Mouse (Mus musculus) heart, adult 2 months (tissue): ENCODE measurements around the gene Gm48551. TPM values are rescaled to one million over a fixed set of nuclear protein-coding genes. Genes with fewer than 3 reads are reported as not detected.

Source experiments
- DNase-seq, 2 experiments: peaks; one replicate each; pipeline ENCODE4 v3.0.0; 2021
- H3K27ac ChIP-seq: fragments of 200-600 bp; 2 replicates; pipeline ENCODE4 v1.8.1; 2022
- H3K27me3 ChIP-seq: fragments of 200-500 bp; 2 replicates; pipeline ENCODE4 v1.6.1; 2012; ENCODE audit warnings: mild to moderate bottlenecking, low read length, inconsistent platforms, mixed read lengths; ENCODE audit not compliant: control insufficient read depth, insufficient read depth
- H3K36me3 ChIP-seq: fragments of 200-500 bp; 2 replicates; pipeline ENCODE4 v1.6.1; 2012; ENCODE audit warnings: low read length, inconsistent platforms; ENCODE audit not compliant: control insufficient read depth, insufficient read depth
- H3K4me1 ChIP-seq: fragments of 200-500 bp; 2 replicates; pipeline ENCODE4 v1.6.1; 2011; ENCODE audit warnings: low read length; ENCODE audit not compliant: control insufficient read depth, insufficient read depth
- H3K4me3 ChIP-seq: fragments of 200-600 bp; 2 replicates; pipeline ENCODE4 v1.8.1; 2022
- H3K79me2 ChIP-seq: fragments of 200-500 bp; replicated peaks from 2 replicates; pipeline ENCODE4 v1.6.1; 2012; ENCODE audit warnings: mild to moderate bottlenecking, inconsistent platforms, low read length, moderate library complexity, mixed read lengths; ENCODE audit not compliant: control insufficient read depth, insufficient read depth
- H3K9ac ChIP-seq: fragments of 200-500 bp; 2 replicates; pipeline ENCODE4 v1.6.1; 2012; ENCODE audit warnings: low read depth, mild to moderate bottlenecking, control low read depth, inconsistent platforms, low read length, mixed read lengths
- CTCF ChIP-seq: fragments of 200-600 bp; IDR thresholded peaks from 2 replicates; pipeline ENCODE4 v1.8.1; 2022; ENCODE audit warnings: antibody characterized with exemption, mild to moderate bottlenecking, moderate library complexity
- EP300 ChIP-seq: fragments of 200-500 bp; IDR thresholded peaks from 2 replicates; pipeline ENCODE4 v1.6.1; 2011; ENCODE audit warnings: low read depth, low read length, control low read depth; ENCODE audit not compliant: insufficient read depth
- POLR2A ChIP-seq: fragments of 200-500 bp; IDR thresholded peaks from 2 replicates; pipeline ENCODE4 v1.6.1; 2011; ENCODE audit warnings: mild to moderate bottlenecking, low read depth, low read length, control low read depth; ENCODE audit not compliant: insufficient read depth
- WGBS: fragments of 180-500 bp; shearing (Covaris S2); methylation state at CpG from one replicate; pipeline ENCODE4 v1.1.7; 2018; 5-methylcytosine and 5-hydroxymethylcytosine counted together
- intact Hi-C: fragments of 180-260 bp; cut with DNase I; formaldehyde crosslinking; loops from one replicate; pipeline ENCODE4 v1.15.1; 2025
- polyA plus RNA-seq: library from polyadenylated mRNA; depleted of rRNA; stranded (reverse); fragments of >200 nt; gene quantifications from 2 replicates; pipeline ENCODE4 v1.2.3, GENCODE M21; 2012
- total RNA-seq, 2 experiments: library from RNA; stranded (reverse); gene quantifications; 2 replicates each; pipeline ENCODE4 v1.2.3; 2021

Gene Gm48551
- total and polyA plus RNA-seq, 3 experiments = 0.73 to 2.1 (median 1.9) TPM

DNA sequence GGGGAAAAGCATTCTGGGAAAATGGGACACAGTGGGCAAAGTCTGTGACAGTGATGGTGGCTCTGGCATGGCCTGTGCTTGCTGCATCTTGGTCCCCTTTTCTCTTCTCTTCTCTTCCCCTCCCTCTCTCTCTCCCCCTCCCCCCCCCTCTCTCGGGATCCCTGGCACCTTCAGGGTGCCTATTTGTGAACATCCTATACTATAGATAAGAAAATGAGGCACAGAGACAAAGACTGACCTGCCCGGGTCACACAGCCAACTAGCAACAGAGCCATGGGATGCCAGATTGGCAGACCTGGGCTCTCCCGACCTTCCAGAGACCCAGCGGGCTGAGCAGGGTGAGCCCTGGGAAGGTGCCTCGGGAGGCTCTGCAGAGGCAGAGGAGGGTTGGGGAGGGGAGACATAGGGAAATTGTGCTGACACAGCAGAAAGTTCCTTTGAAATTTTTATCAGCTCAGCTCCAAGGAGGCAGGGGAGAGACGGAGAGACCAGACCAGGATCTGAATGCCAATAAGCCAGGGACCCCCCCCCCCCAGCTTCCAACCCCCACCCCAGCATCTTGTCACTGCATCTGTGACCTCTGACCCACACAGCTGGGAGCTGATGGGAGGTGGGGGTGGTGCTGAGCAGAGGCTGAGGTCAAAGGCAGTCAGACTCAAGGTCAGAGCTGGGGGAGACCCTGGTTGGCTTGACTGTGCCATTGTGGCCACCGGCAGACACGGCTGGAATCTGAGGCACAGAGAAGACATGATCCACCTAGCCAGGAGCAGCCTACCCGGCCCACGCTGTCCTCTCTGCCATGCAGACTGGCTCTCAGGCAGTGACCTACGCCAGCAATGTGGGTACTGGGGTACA is 34.2 kb downstream of the Gm48551 start:
- WGBS = 53% methylated on average over 11 of the region's 11 CpGs
- intact Hi-C loops = no loop called here
- Histone ChIP-seq H3K4me1 (peaks cover 57% of the 10 kb centered on the region), H3K27ac (peak overlapping the region; percentile 91), H3K79me2 (peaks cover 12% of the 10 kb centered on the region), H3K36me3 (peaks cover 11% of the 10 kb centered on the region), H3K4me3 (no peak overlapping the region), H3K9ac (peak overlapping the region; percentile 5), H3K27me3 (no peaks in the 10 kb centered on the region)
- peak; percentile 5 to 22 for DNase-seq
- TF ChIP-seq CTCF (no peak), EP300 (no peak), POLR2A (no peak)

DNA sequence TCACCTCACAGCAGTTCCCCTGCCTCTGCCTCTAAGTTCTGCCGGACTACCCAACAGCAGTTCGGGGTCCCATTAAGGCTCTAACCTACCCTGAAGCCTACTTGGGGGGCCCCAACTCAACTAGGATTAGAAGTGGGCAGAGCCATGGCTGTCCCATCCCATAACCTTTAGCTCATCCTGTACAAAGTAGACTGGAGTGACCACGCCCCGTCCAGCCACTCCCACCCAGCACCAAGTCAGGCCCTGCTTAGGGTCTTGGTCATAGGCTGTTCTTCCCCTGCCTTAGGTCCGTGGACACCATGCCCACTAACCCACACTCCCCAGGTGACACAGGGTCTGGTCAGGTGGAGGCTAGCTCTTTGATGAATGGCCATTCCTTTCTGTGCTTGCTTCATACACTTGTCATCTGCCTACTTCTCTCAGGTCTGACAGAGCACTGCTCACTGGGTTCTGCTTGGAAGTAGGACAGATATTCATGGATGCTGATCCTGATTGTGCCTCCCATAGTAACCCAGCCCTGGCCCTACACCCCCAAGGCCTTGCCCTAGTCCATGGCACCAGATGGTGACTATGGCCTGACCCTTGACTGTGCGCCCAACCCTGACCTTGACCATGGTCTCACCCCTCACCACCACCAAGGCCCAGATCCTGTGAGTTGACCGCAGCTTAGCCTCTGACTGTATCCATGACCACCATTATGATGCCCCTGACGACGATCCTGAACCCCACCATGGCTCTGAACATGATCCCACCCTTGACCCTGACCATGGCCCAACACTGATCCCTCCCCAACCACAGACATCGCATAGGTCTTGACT is 35.1 kb downstream of the Gm48551 start:
- peaks cover 59% of the 10 kb centered on the region for H3K4me1 ChIP-seq
- WGBS = 86% methylated on average over 10 of the region's 10 CpGs
- peaks cover 13% of the 10 kb centered on the region for H3K79me2 ChIP-seq
- H3K27me3 ChIP-seq = no peaks in the 10 kb centered on the region
- no peak overlapping the region for H3K4me3 ChIP-seq
- H3K27ac ChIP-seq = peak overlapping the region; percentile 91
- intact Hi-C loops = no loop called here
- H3K9ac ChIP-seq = peak overlapping the region; percentile 5
- peaks cover 7% of the 10 kb centered on the region; the same call in 1 of the 2 replicates for H3K36me3 ChIP-seq
- TF ChIP-seq EP300 = no peak
- TF ChIP-seq POLR2A = no peak
- TF ChIP-seq CTCF = no peak
- peak; percentile 6 to 29 for DNase-seq

DNA sequence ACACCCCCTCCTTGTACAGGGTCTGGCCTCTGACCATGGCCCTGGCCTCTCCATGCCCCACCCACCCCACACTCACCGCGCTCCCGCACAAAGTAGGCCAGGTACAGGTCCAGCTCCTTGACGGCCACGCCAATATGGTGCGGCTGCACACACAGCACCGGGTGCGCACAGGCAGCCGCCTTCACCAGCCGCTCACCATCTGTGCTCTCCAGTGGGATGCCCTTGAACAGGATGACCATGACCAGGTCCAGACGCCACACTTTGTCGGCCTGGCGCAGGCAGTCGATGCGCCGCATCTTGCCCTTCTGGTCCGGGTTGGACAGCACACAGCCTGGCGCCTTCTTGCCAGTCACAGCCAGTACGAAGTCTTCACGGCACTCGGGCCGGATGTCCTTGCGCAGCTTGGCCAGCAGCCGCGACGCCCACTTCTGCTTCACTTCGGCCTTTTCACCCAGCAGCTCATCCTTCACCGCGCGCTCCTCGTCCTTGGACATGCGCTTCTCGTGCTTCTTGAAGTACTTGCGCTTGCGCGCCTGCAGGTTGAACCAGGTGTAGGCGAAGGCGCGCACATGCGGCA is 36.0 kb downstream of the Gm48551 start:
- TF ChIP-seq CTCF (no peak), EP300 (no peak), POLR2A (no peak)
- DNase-seq = peak; percentile 12 to 31
- intact Hi-C loops = no loop called here
- Histone ChIP-seq H3K36me3 (0 out of 2 replicates have a peak, but pooled peaks cover 2% of the 10 kb centered on the region), H3K9ac (no peak overlapping the region), H3K4me3 (no peak overlapping the region), H3K79me2 (peaks cover 15% of the 10 kb centered on the region), H3K27ac (no peak overlapping the region; the same call in 1 of the 2 replicates), H3K27me3 (no peaks in the 10 kb centered on the region), H3K4me1 (peaks cover 53% of the 10 kb centered on the region)
- WGBS = 89% methylated on average over 40 of the region's 40 CpGs

DNA sequence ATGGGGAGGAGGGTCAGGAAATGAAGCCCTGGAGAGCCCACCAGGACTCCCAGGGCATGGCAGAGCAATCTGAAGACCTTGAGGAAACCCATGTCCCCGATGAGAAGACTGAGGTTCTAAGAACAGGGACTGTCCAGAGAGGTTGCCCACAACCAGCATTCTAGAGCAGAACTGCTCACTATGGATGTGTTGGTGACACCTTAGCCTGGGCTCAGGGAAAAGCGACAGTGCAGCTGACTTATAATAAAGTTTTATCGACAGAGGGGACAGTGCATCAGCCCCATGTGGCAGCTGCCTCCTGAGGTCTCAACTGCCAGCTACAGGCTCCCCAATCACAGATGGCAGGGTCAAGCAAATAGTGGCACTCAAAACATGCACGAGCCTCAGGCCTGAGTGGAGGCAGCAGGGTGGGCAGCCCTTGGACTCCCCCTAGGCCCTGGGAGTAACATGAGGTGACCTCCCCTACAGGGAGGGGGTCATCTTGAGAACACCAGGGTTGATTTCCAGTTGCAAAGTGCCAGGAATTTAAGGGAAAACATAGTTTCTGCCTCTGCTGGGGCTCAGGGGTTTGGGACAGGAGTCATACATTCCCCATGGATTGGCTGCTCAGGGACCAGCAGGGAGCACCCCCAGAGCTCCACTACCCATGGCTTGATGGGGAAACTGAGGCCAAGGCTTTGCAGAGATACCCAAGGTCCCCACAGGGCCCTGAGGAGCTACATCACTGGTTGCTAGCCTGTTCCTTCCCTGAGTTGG is 37.0 kb downstream of the Gm48551 start:
- H3K79me2 ChIP-seq = peaks cover 15% of the 10 kb centered on the region
- H3K9ac ChIP-seq = peak overlapping the region; percentile 19; the same call in 1 of the 2 replicates
- intact Hi-C loops = no loop called here
- TF ChIP-seq CTCF (no peak), POLR2A (no peak), EP300 (no peak)
- no peak overlapping the region for H3K4me3 ChIP-seq
- peak in 1 of 2 experiments; percentile 42 for DNase-seq
- peak overlapping the region; percentile 85 for H3K27ac ChIP-seq
- 60% methylated on average over 4 of the region's 4 CpGs for WGBS
- no peaks in the 10 kb centered on the region for H3K27me3 ChIP-seq
- peaks cover 45% of the 10 kb centered on the region for H3K4me1 ChIP-seq
- H3K36me3 ChIP-seq = no peaks in the 10 kb centered on the region

DNA sequence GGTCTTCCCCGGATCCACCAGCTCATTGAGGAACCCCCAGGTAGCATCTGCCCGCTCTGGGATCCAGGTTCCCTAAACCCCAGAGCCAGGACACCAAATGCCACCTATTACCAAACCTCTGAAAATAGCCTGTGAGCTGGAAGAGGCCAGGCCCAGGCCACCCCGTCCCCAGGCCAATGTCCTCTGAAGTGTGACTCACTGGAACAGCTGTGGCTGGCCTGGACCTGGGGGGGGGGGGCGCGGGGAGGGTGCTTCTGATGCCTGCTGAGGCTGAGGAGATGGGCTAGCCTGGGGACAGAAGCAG is 37.5 kb downstream of the Gm48551 start:
- H3K4me3 ChIP-seq = no peak overlapping the region
- H3K27ac ChIP-seq = peak overlapping the region; percentile 85
- no peaks in the 10 kb centered on the region for H3K27me3 ChIP-seq
- intact Hi-C loops = no loop called here
- peaks cover 15% of the 10 kb centered on the region for H3K79me2 ChIP-seq
- H3K36me3 ChIP-seq = no peaks in the 10 kb centered on the region
- 57% methylated on average over 5 of the region's 5 CpGs for WGBS
- no peak for TF ChIP-seq CTCF
- TF ChIP-seq EP300 = 0 out of 2 replicates have a peak, but pooled peaks have one; percentile 10
- H3K9ac ChIP-seq = peak overlapping the region; percentile 22
- peaks cover 42% of the 10 kb centered on the region for H3K4me1 ChIP-seq
- peak in 1 of 2 experiments; percentile 66 for DNase-seq
